Mouse (Mus musculus): ENCODE data around the gene Fcgr1.
A peak's percentile ranks its signal among the peaks of the same experiment; 100 is the strongest.
"Not testable (repeated sequence)": the region's sequence is repeated elsewhere in the genome, so short reads cannot be mapped to it uniquely, and the experiment has no call there.

Fcgr1 gene

DNA sequence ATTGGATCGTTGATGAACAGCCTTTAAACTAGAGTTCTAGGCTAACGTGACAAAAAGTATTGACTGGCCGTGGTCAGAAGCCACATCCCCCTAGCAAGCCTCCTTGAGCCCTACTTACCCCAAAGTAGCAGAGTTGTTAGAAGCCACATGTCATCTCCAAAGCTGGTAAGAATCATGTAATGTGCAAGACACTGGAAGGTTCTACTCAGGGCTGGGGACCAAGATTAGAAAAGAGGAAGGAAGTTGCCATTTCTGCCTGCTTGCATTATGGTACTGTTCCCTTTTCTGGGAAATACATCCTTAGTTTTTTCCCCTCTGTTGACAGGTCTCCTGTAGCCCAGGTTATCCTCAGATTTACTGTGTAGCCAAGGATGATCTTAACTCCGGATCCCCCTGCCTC is at the start of gene Fcgr1:
Gene Fcgr1, minus strand, starts transcription at position 183 of the 400 bp plus-strand sequence.
- no peak for DNase-seq (ENCODE audit: inconsistent ontology term)

GRCm38 (mm10) chr3:96342652-96343051 is 48.9 kb upstream of the Fcgr1 start:
- not testable (repeated sequence) for DNase-seq (ENCODE audit: inconsistent ontology term)

DNA sequence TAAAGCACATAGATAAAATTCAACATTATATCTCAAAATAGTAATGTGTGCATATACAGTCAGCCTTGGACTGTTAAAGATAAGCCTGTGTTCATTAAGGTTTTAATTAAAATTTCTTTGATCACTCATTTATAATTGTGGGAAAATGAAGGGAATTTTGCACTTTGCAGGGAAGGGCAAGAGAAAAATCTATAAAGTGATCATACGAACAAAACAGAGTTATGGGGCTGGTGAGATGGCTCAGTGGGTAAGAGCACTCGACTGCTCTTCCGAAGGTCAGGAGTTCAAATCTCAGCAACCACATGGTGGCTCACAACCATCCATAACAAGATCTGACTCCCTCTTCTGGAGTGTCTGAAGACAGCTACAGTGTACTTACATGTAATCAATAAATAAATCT is 48.3 kb upstream of the Fcgr1 start:
- not testable (repeated sequence) for DNase-seq (ENCODE audit: inconsistent ontology term)

DNA sequence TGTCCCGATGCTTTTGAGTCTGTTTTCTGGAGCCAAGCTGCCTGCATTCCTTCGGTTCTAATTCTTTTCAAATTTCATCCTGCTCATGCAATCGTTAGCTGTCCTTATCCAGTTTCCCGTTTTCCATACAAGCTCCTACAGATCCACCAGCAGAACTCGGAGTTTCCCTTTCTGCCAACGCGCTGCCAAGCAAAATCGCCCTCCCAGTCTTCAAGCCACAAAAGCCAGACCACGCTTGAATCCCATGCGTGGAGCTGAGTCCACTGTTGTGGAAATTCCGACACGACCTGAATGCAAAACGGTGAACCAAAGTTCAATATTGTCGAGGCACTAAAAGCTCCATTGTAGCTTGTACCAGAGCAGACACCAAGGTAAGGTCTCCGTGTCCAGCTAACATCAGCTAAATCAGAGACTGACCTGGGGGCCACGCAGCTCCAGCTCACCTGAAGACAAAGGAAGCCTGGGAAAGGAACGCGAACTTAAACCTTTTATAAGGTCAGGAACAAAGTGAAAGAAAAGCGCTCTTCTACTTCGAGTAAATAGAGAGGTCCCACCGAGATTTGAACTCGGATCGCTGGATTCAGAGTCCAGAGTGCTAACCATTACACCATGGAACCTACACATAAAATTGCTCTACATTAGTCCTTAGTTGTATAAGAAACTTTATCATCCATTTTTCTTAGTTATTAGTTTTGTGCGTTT is 47.0 kb upstream of the Fcgr1 start:
- DNase-seq (ENCODE audit: inconsistent ontology term): no peak

- no peak for DNase-seq (ENCODE audit: inconsistent ontology term)
These were observed 45.2 kb upstream of the Fcgr1 start for GRCm38 (mm10) chr3:96338849-96339480.

- DNase-seq (ENCODE audit: inconsistent ontology term): no peak
These were observed 44.3 kb upstream of the Fcgr1 start for GRCm38 (mm10) chr3:96338043-96338442.

DNA sequence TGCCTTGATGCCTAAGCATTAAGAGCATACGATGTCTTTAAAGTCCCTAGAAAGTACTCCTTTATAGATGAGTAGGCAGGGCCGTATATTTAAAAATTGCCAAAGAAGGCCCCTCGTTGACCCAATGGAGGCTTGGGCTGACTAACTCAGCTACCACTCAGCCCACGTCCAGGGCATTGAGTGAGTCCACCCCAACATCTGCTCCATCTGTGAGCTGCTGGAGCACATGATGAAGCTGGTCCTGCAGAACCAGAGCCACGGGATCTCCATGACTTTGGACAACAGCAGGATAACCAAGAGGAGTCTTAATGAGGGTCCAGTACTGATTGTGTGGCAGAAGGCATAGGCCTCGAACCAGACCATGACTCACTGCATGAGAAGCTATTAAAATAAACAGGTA is 43.5 kb upstream of the Fcgr1 start:
- no peak for DNase-seq (ENCODE audit: inconsistent ontology term)

- DNase-seq (ENCODE audit: inconsistent ontology term): no peak
These were observed 42.9 kb upstream of the Fcgr1 start for GRCm38 (mm10) chr3:96336636-96337035.

DNA sequence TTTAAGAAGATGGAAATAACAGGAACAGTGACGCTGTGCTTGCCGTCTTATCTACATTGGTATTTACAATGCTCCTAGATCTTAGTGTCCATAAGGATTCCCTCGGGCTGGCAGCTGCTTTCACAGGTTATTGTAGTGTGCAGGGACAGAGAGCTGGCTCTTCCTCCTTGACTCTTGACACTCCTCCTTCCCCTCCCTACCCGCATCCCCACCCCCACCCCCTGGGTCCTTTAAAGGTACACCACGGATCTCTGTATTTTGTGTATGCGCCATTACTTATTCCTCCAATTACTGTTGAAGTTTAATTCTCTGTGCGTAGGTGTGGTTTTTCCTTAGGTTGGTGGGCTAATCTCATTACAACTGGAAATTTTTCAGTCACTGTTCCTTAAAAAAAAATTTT is 41.8 kb upstream of the Fcgr1 start:
- DNase-seq (ENCODE audit: inconsistent ontology term): no peak

DNA sequence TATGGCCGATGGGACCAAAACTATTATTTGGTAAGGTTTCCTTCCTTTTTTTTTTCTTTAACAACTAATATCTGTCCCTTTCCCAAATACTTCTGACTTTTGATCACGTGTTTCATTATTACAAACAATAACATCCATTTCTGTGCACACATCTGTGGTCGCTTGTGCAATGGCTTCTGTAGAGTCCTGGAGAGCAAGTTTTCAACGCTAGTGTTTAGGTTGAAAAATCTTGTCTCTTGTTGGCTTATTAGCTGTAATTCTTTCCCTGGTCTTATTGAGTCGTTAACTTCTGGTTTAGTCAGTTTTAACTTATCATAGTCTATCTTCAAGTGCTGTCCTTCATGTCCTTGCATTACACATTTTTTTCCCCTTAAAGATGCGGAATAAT is 41.4 kb upstream of the Fcgr1 start:
- DNase-seq (ENCODE audit: inconsistent ontology term): no peak

- peak; percentile 43 for DNase-seq (ENCODE audit: inconsistent ontology term)
These were observed 40.7 kb upstream of the Fcgr1 start for GRCm38 (mm10) chr3:96334175-96335162.

- DNase-seq (ENCODE audit: inconsistent ontology term): peak; percentile 54
These were observed 39.8 kb upstream of the Fcgr1 start for GRCm38 (mm10) chr3:96333396-96334174.

DNA sequence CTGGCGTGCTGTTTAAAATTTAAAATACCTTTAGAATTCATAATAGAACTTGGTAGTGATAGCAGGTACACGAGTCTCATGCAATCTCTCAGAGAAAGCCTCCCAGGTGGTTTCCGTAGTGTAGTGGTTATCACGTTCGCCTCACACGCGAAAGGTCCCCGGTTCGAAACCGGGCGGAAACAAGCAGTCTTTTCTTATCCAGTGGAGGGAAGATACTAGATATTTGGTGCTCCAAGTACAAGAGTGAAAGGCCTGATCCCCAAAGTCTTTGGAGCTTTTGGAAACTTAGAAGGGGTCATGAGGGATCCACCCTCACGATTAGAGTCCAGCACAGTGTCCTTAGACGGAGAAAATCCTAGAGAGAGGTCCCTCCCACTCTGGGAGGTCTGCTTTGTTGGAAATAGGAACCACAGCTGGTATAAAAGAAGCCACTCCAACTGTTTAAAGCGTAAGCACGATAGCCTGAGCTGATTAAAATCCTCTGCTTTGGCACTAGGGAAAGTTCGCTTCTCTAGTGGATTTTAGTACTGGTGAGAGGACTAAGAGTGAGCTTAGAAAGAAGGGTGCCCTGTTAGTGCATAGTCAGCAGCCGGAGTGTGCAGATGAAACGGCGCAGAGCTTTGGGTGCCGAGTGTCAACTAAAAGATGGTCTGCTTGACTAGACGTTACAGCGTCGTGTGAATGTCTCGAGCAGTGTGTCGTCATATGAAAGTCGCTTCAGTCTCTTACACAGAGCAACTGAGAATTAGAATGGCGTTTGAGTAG is 39.0 kb upstream of the Fcgr1 start:
- DNase-seq (ENCODE audit: inconsistent ontology term): peak; percentile 53

DNA sequence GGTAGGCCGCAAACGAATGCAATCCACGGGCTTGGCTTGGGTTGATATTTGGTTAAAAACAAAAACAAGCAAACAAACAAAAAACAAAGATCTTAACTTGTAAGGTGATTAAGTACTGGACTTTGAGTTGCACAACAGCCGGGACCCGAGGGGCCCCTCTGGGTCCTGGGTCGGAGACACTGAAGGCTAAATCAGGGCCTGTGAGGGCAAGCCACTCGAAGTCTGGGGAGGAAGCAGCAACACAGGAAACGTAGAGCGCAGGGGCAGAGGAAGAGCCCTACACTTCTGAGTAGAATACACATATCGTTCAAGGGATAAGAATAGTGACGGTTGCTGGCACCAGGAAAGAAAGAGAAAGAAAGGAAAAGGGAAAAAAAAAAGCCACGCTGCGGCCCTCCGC is 38.2 kb upstream of the Fcgr1 start:
- DNase-seq (ENCODE audit: inconsistent ontology term): no peak

GRCm38 (mm10) chr3:96331438-96331837 is 37.7 kb upstream of the Fcgr1 start:
- DNase-seq (ENCODE audit: inconsistent ontology term): no peak

DNA sequence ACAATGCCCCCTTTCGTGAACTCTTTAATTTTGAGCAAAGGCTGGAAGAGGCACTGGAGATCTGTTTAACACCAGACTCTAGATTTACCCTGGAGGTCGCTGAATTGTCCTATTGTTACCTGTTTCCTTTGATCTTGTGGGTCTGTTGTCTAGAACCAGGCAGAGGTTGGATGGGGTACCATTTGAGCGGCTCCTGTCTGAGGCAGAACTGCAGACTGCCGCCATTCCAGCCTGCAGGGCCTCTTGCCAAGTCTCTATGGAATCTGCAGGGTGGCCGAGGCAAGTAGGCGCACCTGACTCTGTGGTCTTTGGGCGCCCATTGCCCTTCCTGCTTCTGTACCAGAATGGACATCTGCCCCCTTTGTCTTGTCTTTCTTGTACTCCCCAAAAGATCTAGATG is 36.8 kb upstream of the Fcgr1 start:
- DNase-seq (ENCODE audit: inconsistent ontology term): no peak

DNA sequence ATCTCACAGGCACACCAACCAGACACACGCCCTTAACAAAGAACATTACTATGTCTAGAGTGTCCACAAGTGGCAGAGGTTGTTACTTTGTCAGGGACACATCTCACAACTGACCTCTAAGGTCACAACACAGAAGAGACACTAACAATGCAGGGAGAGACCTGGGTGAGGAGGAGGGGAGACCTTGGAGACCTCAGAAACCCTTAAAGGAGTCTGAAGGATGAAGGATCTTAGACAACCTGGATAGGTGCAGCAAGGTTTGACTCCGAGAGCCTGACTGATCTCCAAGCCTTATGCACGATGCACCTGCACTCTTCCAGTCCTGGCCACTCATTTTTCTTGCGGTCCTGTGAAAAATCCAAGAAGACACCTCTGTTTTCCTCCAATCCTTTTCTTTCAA is 36.4 kb upstream of the Fcgr1 start:
- no peak for DNase-seq (ENCODE audit: inconsistent ontology term)

DNA sequence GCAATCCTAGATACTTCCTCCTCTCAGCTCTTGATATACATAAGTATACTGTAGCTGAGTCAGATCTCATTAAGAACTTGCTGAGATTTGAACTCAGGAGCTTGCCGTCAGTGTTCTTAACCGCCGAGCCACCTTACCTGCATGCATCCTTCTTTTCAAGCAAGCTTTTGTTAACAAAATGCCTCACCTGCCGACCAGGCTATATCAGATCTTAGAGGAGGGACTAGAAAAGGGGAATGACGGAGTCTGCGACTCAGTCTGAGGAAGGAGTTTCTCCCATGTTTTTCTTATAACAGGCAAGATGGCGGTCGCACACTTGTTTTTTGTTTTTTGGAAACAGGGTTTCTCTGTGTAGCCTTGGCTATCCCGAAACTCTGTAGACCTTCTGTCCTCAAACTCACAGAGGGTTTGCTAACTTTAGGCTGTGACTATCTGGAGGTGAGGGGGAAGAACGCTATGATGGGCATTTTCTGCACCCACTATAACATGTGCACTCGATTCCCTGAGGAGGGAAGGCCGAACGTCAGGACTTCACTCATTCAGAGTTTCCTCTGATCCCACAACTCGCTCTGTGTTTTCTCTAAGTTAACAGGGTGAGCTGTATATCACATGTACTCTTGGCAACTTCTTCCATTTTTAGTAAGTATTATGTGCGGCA is 35.1 kb upstream of the Fcgr1 start:
- DNase-seq (ENCODE audit: inconsistent ontology term): peak; percentile 56

- DNase-seq (ENCODE audit: inconsistent ontology term): not testable (repeated sequence)
These were observed 34.4 kb upstream of the Fcgr1 start for GRCm38 (mm10) chr3:96328060-96328729.

DNA sequence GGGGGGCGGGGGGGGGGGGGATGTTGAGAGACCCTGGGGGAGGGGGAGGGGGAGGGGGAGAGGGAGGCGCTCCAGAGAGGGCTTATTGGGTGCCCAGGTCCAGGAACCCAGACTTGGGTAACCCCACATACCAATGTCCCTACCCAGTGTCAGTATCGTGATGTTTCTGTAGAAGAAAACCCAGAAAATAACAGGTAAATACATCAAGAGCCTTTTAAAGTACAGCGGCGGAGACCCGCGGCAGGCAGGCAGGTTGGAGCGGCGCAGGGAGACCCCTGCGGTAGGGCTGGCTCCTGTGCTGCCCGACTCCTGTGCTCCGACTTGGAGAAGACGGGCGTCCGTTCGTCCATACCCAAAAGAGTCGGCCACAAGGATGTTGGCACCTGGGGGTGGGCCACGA is 33.9 kb upstream of the Fcgr1 start:
- DNase-seq (ENCODE audit: inconsistent ontology term): no peak

Data from Muller cell, postnatal 12 days (primary cell).